Mouse (Mus musculus) midbrain, postnatal 0 days (tissue): Measurements from ENCODE around the gene Gpatch1. TPM values are rescaled to one million over a fixed set of nuclear protein-coding genes. Genes with fewer than 3 reads are reported as not detected.
"Not testable (repeated sequence)": the region's sequence is repeated elsewhere in the genome, so short reads cannot be mapped to it uniquely, and the experiment has no call there.

Experiments used
- ATAC-seq: fragments of 200-750 bp; cut with Nextera tagmentation; 2 replicates; pipeline ENCODE4 v1.8.0; 2017; ENCODE audit warnings: moderate number of reproducible peaks, mild to moderate bottlenecking, moderate TSS enrichment, moderate library complexity; ENCODE audit not compliant: low FRiP score
- DNase-seq: peaks from one replicate; pipeline ENCODE4 v3.0.0-alpha.2; 2015; ENCODE audit warnings: low spot score
- H3K27ac ChIP-seq: fragments of 300-500 bp; sonication (generic); 2 replicates; pipeline ENCODE4 v1.5.1; 2014; ENCODE audit warnings: low read depth, mild to moderate bottlenecking, low read length, mixed read lengths
- H3K27me3 ChIP-seq: fragments of 300-500 bp; sonication (generic); 2 replicates; pipeline ENCODE4 v1.6.1; 2014; ENCODE audit warnings: low read length, control low read depth, mixed read lengths; ENCODE audit not compliant: insufficient read depth
- H3K36me3 ChIP-seq: fragments of 300-500 bp; sonication (generic); 2 replicates; pipeline ENCODE4 v1.6.1; 2014; ENCODE audit warnings: low read length, control low read depth, mixed read lengths; ENCODE audit not compliant: insufficient read depth
- H3K4me1 ChIP-seq: fragments of 300-500 bp; sonication (generic); 2 replicates; pipeline ENCODE4 v1.6.1; 2014; ENCODE audit warnings: mild to moderate bottlenecking, control low read depth, antibody characterized with exemption, low read length, mixed read lengths; ENCODE audit not compliant: insufficient read depth
- H3K4me2 ChIP-seq: fragments of 300-500 bp; sonication (generic); 2 replicates; pipeline ENCODE4 v1.6.1; 2014; ENCODE audit warnings: low read depth, mild to moderate bottlenecking, low read length, mixed read lengths; ENCODE audit not compliant: poor library complexity, severe bottlenecking
- H3K4me3 ChIP-seq: fragments of 300-500 bp; sonication (generic); 2 replicates; pipeline ENCODE4 v1.5.1; 2014; ENCODE audit warnings: low read depth, mild to moderate bottlenecking, low read length, moderate library complexity
- H3K9ac ChIP-seq: fragments of 300-500 bp; sonication (generic); replicated peaks from 2 replicates; pipeline ENCODE4 v1.6.1; 2014; ENCODE audit warnings: mild to moderate bottlenecking, low read length, moderate library complexity, mixed read lengths; ENCODE audit not compliant: poor library complexity, severe bottlenecking
- H3K9me3 ChIP-seq: fragments of 300-500 bp; sonication (generic); 2 replicates; pipeline ENCODE4 v1.6.1; 2016; ENCODE audit warnings: low read length, control low read depth
- CTCF ChIP-seq: IDR thresholded peaks from 2 replicates; pipeline ENCODE4 v1.5.1; 2016; ENCODE audit warnings: antibody characterized with exemption, mild to moderate bottlenecking
- WGBS: fragments of 180-500 bp; shearing (Covaris S2); extraction: QIAGEN DNeasy Blood & Tissue Kit; methylation state at CpG from one replicate; pipeline ENCODE4 v1.1.7; 2014; 5-methylcytosine and 5-hydroxymethylcytosine counted together
- polyA plus RNA-seq: library from polyadenylated mRNA; unstranded; fragments of >200 nt; fragmentation: Nextera tagmentation; extraction: Ambion mirVana; gene quantifications from 2 replicates; pipeline ENCODE4 v1.2.1, GENCODE M21; 2015
- total RNA-seq: library from RNA; depleted of rRNA; stranded (reverse); fragments of >200 nt; gene quantifications from 2 replicates; pipeline ENCODE4 v1.2.3, GENCODE M21; 2014

Gpatch1 gene
- total and polyA plus RNA-seq, 2 experiments from 2014 or later = 8.0 to 21.9 TPM

- Histone ChIP-seq H3K27ac (no peak overlapping the region), H3K4me1 (no peaks in the 10 kb centered on the region), H3K27me3 (no peaks in the 10 kb centered on the region), H3K9ac (no peak overlapping the region), H3K36me3 (no peaks in the 10 kb centered on the region), H3K4me3 (no peak overlapping the region), H3K9me3 (no peaks in the 10 kb centered on the region), H3K4me2 (no peak overlapping the region)
- no peak for ATAC-seq
- no peak for DNase-seq
- no peak for TF ChIP-seq CTCF
- 53% methylated on average over 7 of the region's 7 CpGs for WGBS
Measured at GRCm38 (mm10) chr7:35258294-35258693, 59.9 kb downstream of the Gpatch1 start.

DNA sequence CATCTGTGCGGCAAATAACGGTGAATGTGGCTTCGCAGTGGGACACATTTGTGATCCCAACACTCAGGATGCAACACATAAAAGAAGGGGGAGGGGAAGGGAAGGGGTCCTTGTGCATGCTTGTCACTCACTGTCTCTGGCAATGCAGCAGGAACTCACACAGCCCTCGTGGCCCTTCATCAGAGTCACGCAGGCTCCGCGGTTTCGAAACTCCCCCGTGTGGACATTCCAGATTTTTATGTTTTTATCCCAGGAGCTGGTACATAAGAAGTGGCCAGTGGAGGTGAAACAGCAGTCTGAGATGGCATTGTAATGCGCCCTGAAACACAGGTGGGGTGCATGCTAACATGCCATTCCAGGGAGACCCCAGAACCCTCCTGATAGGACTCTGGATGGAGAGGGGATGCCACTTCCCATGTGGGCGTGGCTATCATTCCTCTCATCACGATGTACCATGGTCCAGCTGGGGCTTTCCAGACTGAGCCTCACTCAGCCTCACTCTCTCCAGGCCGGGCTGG, 66.1 kb downstream of the Gpatch1 start:
- no peaks in the 10 kb centered on the region for H3K27me3 ChIP-seq
- no peaks in the 10 kb centered on the region for H3K9me3 ChIP-seq
- H3K4me1 ChIP-seq = no peaks in the 10 kb centered on the region
- H3K27ac ChIP-seq = no peak overlapping the region
- peak; percentile 75 for TF ChIP-seq CTCF
- no peaks in the 10 kb centered on the region for H3K36me3 ChIP-seq
- H3K4me3 ChIP-seq = no peak overlapping the region
- peak overlapping the region; percentile 30 for H3K4me2 ChIP-seq
- peak; percentile 71 for DNase-seq
- WGBS = 1% methylated on average over 13 of the region's 13 CpGs
- ATAC-seq = peak; percentile 85
- no peak overlapping the region for H3K9ac ChIP-seq

DNA sequence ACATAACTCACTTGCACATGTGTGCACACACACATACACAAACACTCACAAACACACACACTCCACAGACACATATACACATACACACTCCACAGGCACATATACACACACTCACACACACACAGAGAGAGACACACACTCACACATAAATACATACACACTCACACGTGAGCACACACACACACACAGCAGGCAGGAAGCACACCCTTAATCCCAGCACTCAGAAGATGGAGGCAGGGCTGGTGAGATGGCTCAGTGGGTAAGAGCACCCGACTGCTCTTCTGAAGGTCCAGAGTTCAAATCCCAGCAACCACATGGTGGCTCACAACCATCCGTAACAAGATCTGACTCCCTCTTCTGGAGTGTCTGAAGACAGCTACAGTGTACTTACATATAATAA, 80.3 kb downstream of the Gpatch1 start:
- H3K9me3 ChIP-seq, ATAC-seq, DNase-seq, H3K27me3 ChIP-seq, H3K27ac ChIP-seq, H3K9ac ChIP-seq, H3K36me3 ChIP-seq, H3K4me3 ChIP-seq, H3K4me2 ChIP-seq, H3K4me1 ChIP-seq: not testable (repeated sequence)
- WGBS = 70% methylated on average over 3 of the region's 3 CpGs

- H3K4me1 ChIP-seq = no peaks in the 10 kb centered on the region
- TF ChIP-seq CTCF = no peak
- no peaks in the 10 kb centered on the region for H3K36me3 ChIP-seq
- H3K4me3 ChIP-seq = peak overlapping the region; percentile 52
- H3K27me3 ChIP-seq = no peaks in the 10 kb centered on the region
- DNase-seq = peak; percentile 87
- peak overlapping the region; percentile 82 for H3K27ac ChIP-seq
- ATAC-seq = peak; percentile 70
- no peaks in the 10 kb centered on the region for H3K9me3 ChIP-seq
- 10% methylated on average over 9 of the region's 9 CpGs for WGBS
- peak overlapping the region; percentile 54 for H3K4me2 ChIP-seq
- H3K9ac ChIP-seq = peak overlapping the region; percentile 36; the same call in 1 of the 2 replicates
Measured at GRCm38 (mm10) chr7:35235308-35235707, 82.9 kb downstream of the Gpatch1 start.

GRCm38 (mm10) chr7:35234361-35235245, 83.6 kb downstream of the Gpatch1 start:
- under 1% methylated on average over 45 of the region's 45 CpGs for WGBS
- TF ChIP-seq CTCF = no peak

GRCm38 (mm10) chr7:35233861-35234260, 84.4 kb downstream of the Gpatch1 start:
- 48% methylated on average over 12 of the region's 12 CpGs for WGBS

More at GRCm38 (mm10) chr7:35234361-35235245, 83.6 kb downstream of the Gpatch1 start:
- peak overlapping the region; percentile 93 for H3K27ac ChIP-seq
- no peaks in the 10 kb centered on the region for H3K27me3 ChIP-seq
- DNase-seq (peak; percentile 99), ATAC-seq (peak; percentile 91)
- no peaks in the 10 kb centered on the region for H3K9me3 ChIP-seq
- no peaks in the 10 kb centered on the region for H3K4me1 ChIP-seq
- H3K4me2 ChIP-seq = peak overlapping the region; percentile 54
- no peaks in the 10 kb centered on the region for H3K36me3 ChIP-seq
- peak overlapping the region; percentile 52 for H3K4me3 ChIP-seq
- H3K9ac ChIP-seq = peak overlapping the region; percentile 64

More at GRCm38 (mm10) chr7:35233861-35234260, 84.4 kb downstream of the Gpatch1 start:
- no peak for TF ChIP-seq CTCF
- Histone ChIP-seq H3K4me2 (peak overlapping the region; percentile 48), H3K27ac (peak overlapping the region; percentile 93), H3K36me3 (no peaks in the 10 kb centered on the region), H3K9me3 (no peaks in the 10 kb centered on the region), H3K4me3 (peak overlapping the region; percentile 52), H3K4me1 (no peaks in the 10 kb centered on the region), H3K9ac (peak overlapping the region; percentile 64), H3K27me3 (no peaks in the 10 kb centered on the region)
- ATAC-seq = no peak
- peak; percentile 27 for DNase-seq
